Mouse (Mus musculus) bone marrow, adult 2 months (tissue): ENCODE data around the gene Ankrd33b. TPM values are rescaled to one million over a fixed set of nuclear protein-coding genes. Genes with fewer than 3 reads are reported as not detected.

Experiments used
- H3K27ac ChIP-seq: fragments of 200-500 bp; 2 replicates; pipeline ENCODE4 v1.5.1; 2012; ENCODE audit warnings: low read depth, mild to moderate bottlenecking, control low read depth, inconsistent platforms, low read length; ENCODE audit not compliant: control insufficient read depth, poor library complexity, insufficient read depth
- H3K4me1 ChIP-seq: fragments of 200-500 bp; 2 replicates; pipeline ENCODE4 v1.6.1; 2011; ENCODE audit warnings: low read length; ENCODE audit not compliant: control insufficient read depth, insufficient read depth
- H3K4me3 ChIP-seq: fragments of 200-500 bp; replicated peaks from 2 replicates; pipeline ENCODE3; 2011; ENCODE audit warnings: mild to moderate bottlenecking, low read depth, low read length, control low read depth; ENCODE audit not compliant: control insufficient read depth
- CTCF ChIP-seq: fragments of 200-500 bp; IDR thresholded peaks from 2 replicates; pipeline ENCODE4 v1.5.1; 2011; ENCODE audit warnings: low read length, control low read depth; ENCODE audit not compliant: control insufficient read depth, insufficient read depth
- POLR2A ChIP-seq: fragments of 200-500 bp; IDR thresholded peaks from 2 replicates; pipeline ENCODE4 v1.6.1; 2011; ENCODE audit warnings: low read depth, mild to moderate bottlenecking, control low read depth, low read length, borderline replicate concordance; ENCODE audit not compliant: control insufficient read depth
- WGBS: fragments of 180-500 bp; shearing (Covaris S2); methylation state at CpG from one replicate; pipeline ENCODE4 v1.1.7; 2018; 5-methylcytosine and 5-hydroxymethylcytosine counted together
- polyA plus RNA-seq: library from polyadenylated mRNA; stranded (reverse); fragments of >200 nt; gene quantifications from 2 replicates; pipeline ENCODE4 v1.2.4, GENCODE M21; 2011; ENCODE audit warnings: low replicate concordance; ENCODE audit not compliant: missing spikeins, insufficient read depth, insufficient read length

Ankrd33b gene
- polyA plus RNA-seq = 1.2 and 3.9 TPM in 2 replicates

DNA sequence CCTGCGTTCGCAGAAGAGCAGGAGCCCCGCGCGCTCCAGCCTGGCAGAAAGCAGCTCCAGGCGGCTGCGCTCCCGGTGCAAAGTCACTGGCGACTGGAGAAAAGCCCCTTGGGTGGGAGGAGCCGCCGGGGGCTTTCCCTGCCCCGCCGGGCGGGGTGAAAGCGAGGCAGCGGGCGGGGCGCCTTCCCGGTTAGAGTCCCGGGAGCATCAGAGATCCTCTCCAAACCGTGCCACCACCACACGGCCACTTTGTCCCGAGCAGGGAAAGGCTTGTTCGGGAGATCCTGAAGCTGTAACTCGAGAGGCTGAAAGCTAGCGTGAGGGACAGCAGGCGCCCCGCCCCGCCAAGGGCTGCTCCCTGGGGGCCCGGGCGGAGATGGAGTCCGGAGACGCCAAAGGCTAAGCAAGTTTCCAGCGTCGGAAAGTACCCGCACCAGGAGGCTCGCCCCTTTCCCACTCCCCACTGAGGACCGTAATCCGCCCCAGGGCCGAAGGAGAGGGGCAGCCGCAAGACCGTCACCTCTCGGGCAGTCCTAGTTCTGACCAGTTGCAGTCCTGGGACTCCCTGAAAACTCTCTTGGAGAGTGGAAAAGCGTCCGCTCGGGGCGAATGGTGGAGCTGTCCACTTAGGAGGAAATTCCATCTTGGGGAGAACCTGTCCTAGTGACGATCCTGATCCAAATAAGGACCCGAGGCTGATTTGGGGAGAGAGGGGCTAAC, at the start of gene Ankrd33b:
Gene Ankrd33b, minus strand, starts transcription at position 246 of the 720 bp plus-strand sequence.
- 8% methylated on average over 49 of the region's 49 CpGs for WGBS
- peak within 1 kb of the TSS; percentile 91 for H3K27ac ChIP-seq
- H3K4me3 ChIP-seq = peak within 1 kb of the TSS; percentile 72
- no peaks in the 10 kb centered on the region; the same call in 1 of the 2 replicates for H3K4me1 ChIP-seq
- TF ChIP-seq CTCF = no peak
- no peak for TF ChIP-seq POLR2A

DNA sequence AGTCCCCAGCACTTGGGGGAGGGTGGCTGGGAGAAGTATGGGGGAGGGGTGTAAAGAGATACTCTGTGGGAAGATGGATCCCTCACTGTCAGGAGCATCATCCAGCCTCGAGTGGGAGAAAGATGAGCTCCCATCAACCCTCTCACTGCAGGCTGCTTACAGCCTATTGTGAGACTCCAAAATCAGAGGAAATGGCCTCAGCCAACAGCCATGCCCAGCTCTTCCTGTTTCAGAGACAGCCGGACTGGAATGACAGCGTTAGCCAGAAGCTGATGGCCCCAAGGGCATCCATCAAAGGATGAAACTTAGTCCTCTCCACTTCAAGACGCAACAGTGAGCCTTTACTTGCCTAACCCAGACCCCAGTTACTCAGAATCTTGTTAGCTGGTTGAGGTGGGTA, 47.7 kb upstream of the Ankrd33b start:
- 38% methylated on average over 4 of the region's 4 CpGs for WGBS
- H3K4me3 ChIP-seq = no peak overlapping the region
- peaks cover 4% of the 10 kb centered on the region; the same call in 1 of the 2 replicates for H3K4me1 ChIP-seq
- H3K27ac ChIP-seq = no peak overlapping the region
- TF ChIP-seq POLR2A = no peak
- no peak for TF ChIP-seq CTCF

DNA sequence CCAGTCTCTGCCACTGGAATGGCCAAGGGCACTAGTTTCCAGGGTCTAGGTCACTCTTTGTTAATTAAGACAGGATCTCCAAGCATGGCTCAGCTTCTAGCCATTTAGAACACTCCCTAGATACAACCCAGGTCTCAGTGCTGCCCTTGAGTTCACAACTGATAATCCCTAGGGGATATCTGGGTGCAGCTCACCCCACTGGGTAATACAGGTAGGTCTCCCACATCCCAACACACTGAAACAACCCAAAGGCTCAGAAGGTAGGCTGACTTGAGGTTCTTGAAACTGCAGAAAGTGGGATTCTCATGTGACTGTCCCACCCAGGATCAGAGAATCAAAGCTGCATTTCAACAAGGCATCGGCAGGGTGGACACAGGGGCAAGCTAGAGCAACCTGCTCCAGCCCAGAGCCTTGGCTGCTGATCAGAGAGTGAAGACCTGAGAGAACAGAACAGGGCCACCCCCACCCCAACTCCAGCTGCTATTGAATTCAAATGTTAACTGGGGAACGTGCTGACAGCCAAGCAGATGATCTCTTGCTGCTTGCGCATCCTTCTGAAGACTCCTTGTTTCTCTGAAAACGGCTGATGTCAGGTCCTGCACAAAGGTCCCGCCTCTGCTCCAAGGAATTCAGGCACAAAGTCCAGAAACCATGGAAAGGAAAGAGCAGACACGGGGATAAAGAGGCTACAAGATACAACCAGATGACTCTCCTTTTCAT, 46.8 kb upstream of the Ankrd33b start:
- 82% methylated on average over 6 of the region's 6 CpGs for WGBS
- H3K27ac ChIP-seq = no peak overlapping the region
- TF ChIP-seq POLR2A = no peak
- no peak for TF ChIP-seq CTCF
- peaks cover 4% of the 10 kb centered on the region; the same call in 1 of the 2 replicates for H3K4me1 ChIP-seq
- H3K4me3 ChIP-seq = no peak overlapping the region

DNA sequence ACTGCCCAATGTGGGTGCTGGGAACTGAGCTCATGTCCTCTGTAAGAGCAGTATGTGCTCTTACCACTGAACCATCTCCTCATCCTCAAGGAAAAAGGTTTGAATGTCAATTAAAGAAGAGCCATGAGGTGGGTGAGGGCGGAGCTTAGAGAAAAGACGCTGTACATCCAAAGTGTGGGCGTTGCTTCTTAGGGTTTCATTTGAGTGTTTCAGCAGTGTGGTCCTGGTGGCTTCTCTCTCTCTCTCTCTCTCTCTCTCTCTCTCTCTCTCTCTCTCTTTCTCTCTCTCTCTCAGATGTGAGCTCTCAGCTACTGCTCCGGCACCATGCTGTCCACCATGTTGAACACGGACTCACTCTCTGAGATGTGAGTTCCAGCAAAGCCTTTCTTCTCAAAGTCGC, 46.1 kb upstream of the Ankrd33b start:
- Histone ChIP-seq H3K4me3 (peak overlapping the region; percentile 47), H3K4me1 (peaks cover 4% of the 10 kb centered on the region; the same call in 1 of the 2 replicates), H3K27ac (no peak overlapping the region)
- TF ChIP-seq CTCF (no peak), POLR2A (no peak)
- 86% methylated on average over 6 of the region's 6 CpGs for WGBS

DNA sequence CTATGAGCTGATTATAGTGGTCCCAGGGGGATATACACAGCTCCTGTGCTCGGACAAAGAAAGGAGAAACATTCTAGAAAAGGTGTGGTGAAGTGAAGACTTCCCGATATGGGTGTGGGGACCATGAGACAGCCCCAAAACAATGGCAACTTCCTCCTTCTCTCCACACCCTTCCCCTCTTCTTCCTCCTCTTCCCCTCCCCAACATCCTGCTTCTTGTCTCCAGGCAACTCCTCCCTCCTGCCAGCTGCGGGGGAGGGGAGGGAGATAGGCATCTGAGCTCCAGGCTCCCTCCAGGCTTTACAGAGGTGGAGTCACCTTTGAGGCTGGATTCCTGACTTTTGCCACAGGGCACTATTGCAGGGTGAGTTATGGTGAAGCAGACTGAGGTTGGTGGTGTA, 45.4 kb upstream of the Ankrd33b start:
- Histone ChIP-seq H3K27ac (peak overlapping the region; percentile 40; the same call in 1 of the 2 replicates), H3K4me1 (peaks cover 4% of the 10 kb centered on the region; the same call in 1 of the 2 replicates), H3K4me3 (peak overlapping the region; percentile 43)
- 1% methylated on average over 3 of the region's 3 CpGs for WGBS
- TF ChIP-seq CTCF (no peak), POLR2A (no peak)

DNA sequence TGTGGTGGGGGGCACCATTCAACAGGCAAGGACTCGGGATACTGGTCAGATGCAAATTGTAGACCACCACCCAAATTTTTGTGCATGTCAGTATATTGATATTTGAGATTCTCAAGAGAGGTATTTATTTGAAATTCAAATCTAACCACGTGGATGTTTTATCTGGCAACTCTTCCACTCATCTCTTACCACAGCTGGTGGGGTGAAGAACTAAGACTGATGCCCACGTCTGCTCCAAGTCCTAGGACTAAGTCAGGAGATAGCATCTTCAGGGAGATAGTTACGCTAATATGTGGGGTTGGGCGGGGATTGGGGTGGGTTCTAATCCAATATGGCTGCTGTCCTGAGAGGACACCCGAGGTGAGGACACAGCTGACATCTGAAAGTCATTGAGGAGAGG, 44.9 kb upstream of the Ankrd33b start:
- no peak for TF ChIP-seq POLR2A
- no peak for TF ChIP-seq CTCF
- WGBS = 69% methylated on average over 6 of the region's 6 CpGs
- Histone ChIP-seq H3K4me1 (peaks cover 4% of the 10 kb centered on the region; the same call in 1 of the 2 replicates), H3K27ac (peak overlapping the region; percentile 40; the same call in 1 of the 2 replicates), H3K4me3 (no peak overlapping the region)

DNA sequence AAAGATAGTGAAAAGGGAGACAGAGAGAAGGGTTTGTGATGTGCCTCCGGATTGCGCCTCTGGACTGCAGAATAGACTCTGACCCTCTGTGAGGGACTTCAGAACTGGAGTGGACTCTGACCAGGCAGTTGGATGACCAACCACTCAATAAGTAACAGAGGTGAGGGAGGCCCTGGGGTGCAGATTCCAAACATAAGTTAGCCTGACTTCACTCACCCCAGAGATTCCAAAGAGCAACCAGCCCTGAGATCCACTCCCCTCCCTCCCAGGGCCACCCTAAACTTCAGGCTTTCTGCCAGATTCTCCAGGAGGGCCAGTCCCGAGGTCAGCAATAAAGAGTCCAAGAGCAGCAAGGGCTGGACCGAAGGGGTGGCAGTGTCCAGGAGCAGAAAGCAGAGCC, 40.0 kb upstream of the Ankrd33b start:
- peaks cover 3% of the 10 kb centered on the region; the same call in 1 of the 2 replicates for H3K4me1 ChIP-seq
- no peak overlapping the region for H3K4me3 ChIP-seq
- WGBS = 83% methylated on average over 4 of the region's 4 CpGs
- no peak overlapping the region for H3K27ac ChIP-seq
- TF ChIP-seq POLR2A = no peak
- TF ChIP-seq CTCF = no peak

DNA sequence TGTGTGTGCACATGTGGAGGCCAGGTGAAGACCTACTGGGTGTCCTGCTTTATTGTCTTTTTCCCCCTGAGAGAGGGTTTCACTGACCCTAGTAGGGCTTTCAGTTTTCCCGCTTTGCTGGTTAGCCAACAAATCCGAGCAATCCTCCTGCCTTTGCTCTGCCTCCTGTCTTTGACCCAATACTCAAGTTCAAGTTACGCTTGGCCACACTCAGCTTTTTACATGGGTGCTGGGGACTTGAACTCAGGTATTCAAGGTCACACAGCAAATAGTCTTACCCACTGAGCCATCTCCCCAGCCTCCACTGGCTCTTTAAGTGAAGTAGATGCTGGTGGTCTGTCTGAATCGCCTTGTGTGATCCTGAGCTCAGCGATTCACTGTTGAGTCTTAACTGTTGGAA, 39.4 kb upstream of the Ankrd33b start:
- no peak overlapping the region for H3K27ac ChIP-seq
- 86% methylated on average over 5 of the region's 5 CpGs for WGBS
- H3K4me3 ChIP-seq = no peak overlapping the region
- H3K4me1 ChIP-seq = no peaks in the 10 kb centered on the region; the same call in 1 of the 2 replicates
- TF ChIP-seq POLR2A (no peak), CTCF (no peak)
